Mouse (Mus musculus) cerebellum, adult 11 months (tissue): ENCODE data around the gene 6030458C11Rik.

Experiments used
- DNase-seq: peaks from one replicate; pipeline ENCODE4 v3.0.0; 2022

6030458C11Rik gene

GRCm38 (mm10) chr15:12824197-12824952 is at the start of gene 6030458C11Rik, which contains the start of gene Drosha:
TSS of gene 6030458C11Rik (minus strand) at chr15:12824649.
TSS of gene Drosha (plus strand) at chr15:12824815.
- peak; percentile 97 for DNase-seq

- DNase-seq, result no peak
Measured at GRCm38 (mm10) chr15:12867269-12867668, 42.8 kb upstream of the 6030458C11Rik start.

DNA sequence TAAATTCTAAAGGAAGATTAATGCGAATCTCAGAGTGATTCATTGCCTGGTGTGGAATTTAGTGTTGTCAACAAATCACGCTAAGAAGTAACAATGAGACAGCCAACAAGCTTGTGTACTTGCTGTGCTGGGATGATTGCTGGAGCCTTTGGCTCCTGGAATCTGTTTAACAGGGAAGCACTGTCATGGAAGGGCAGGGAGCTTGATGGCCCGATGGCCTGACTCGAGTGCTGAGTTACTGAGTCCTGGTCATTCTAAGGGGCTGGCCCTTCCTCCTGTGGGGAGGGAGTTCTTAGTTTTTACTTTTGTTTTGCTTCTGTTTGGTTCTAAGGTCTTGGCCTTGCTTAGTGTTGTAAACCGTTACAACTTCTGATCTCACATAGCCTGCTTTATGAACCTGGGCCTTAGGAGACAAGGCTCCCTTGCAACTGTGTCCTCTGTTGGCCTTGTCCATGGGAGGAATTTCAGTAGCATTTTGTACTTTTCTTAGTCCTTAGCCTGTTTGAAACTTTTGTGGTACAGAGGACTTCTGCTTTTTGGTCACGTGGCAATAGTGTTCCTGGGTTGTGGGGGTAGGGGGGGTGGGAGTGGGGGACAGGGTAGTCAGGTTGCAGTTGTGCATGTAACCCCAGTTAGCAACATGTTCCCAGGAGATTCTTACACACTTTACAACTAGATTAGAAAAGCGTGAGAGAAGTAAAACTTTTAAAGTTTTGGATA is 41.3 kb upstream of the 6030458C11Rik start:
- no peak for DNase-seq

- no peak for DNase-seq
Measured at GRCm38 (mm10) chr15:12863669-12864068, 39.2 kb upstream of the 6030458C11Rik start.

GRCm38 (mm10) chr15:12862061-12862460 is 37.6 kb upstream of the 6030458C11Rik start:
- no peak for DNase-seq

DNA sequence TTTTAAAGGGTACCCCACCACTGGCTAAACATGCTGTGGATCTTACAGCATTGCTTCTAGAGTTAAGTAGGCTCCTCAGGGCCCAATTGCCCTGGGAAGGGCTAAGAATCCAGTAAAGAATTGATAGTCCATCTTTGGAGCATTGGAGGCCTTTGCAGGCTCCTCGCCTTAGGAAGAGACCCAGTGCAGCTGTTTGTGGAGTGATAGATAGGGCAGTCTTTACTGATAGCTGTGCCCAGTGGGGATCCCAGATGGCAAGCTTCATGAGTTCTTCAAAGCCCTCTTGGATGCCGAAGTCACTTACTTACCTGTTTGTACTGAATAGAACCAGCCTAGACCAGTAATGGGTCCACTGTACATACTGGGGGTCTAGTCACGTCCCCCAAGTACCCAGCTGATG is 34.2 kb upstream of the 6030458C11Rik start:
- no peak for DNase-seq

GRCm38 (mm10) chr15:12857840-12858516 is 33.5 kb upstream of the 6030458C11Rik start:
- no peak for DNase-seq

DNA sequence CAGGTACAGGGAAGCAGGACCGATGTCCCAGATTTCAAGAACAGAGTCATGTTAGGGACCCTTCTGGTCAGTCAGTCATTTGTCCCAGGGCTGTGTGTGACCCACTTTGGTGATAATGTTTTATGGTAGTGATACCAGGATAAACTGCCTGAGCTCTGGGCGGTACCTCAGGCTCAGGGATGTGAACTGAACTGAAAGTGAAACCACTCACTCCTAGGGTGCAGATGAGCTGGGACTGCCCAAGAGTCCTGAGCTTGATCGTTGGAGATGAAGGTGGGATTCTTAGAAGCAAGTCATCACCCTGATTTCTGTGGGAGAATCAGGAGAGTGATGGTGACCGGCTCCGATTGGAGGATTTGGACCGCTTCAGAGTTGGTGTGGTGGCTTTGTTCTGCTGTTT is 32.3 kb upstream of the 6030458C11Rik start:
- no peak for DNase-seq

DNA sequence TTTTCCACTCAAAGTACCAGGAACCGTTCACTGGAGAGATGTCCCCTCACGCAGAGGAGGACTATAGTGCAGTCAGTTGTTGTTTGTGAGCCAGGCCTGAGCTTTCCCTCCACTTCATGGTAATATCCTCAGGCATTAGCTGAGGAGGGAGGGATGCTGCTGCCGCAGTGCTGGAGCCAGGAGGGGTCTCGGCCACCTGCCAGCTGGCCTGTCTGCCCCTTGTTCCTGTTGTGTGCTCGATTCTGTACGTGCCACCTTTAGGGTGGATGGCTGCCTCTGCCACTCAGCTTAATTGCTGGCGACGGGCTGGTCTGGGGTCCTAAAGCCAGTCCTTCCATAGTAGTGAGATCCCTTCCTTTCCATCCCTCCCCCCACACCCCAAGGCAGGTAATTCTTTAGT is 29.0 kb upstream of the 6030458C11Rik start:
- no peak for DNase-seq

DNA sequence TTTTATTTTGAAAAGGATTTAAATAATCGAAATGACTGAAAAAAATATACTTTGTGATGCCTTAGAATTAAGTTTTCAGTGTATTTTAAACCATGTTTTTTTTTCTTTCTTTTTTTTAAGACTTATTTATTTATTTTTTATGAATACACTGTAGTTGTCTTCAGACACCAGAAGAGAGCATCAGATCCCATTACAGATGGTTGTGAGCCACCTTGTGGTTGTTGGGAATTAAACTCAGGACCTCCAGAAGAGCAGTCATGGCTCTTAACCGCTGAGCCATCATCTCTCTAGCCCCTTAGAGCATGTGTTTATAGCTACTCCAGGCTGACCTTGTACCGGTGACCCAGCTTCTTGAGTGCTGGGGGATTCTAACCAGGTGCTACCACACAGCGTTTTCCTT is 24.9 kb upstream of the 6030458C11Rik start:
- no peak for DNase-seq

- DNase-seq, result no peak
Measured at GRCm38 (mm10) chr15:12848196-12848975, 23.9 kb upstream of the 6030458C11Rik start.

DNA sequence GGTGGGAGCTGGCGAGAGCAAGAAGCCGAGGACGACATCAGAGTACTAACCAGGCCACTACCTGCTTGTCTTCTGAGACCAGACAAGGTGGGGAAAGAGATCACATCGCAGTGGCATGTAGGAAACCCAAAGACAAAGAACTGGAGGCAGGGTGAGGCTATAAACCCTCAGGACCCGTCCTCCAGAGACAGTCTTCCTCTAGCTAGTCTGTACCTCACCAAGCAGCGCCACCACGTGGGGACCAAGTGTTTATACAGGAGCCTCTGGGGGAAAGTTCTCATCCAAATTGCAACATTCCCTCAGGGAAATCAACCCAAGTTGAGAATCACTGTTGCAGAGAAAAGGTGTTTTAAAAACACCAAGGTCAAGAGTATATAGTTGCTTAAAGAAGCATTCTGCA is 18.4 kb upstream of the 6030458C11Rik start:
- DNase-seq, result no peak

DNA sequence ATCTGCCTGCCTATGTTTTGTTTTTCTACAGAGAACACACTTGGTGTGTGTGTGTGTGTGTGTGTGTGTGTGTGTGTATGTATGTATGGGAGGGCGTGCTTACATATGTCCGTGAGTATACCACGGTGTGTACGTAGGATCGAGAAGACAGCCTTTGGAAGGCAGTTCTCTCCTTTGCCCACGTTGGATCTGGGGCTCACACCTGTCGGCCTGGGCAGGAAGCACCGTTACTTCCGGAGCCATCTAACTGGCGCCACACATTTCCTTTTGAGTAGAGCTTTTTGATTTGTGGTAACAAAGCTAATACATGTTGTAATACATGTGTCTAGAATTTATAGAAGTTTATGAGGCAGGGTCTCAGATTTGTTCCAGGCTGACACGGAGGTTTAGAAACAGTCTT is 16.3 kb upstream of the 6030458C11Rik start:
- DNase-seq, result no peak

GRCm38 (mm10) chr15:12834231-12834630 is 9.8 kb upstream of the 6030458C11Rik start:
- no peak for DNase-seq

GRCm38 (mm10) chr15:12833385-12833784 is 8.9 kb upstream of the 6030458C11Rik start:
- DNase-seq, result no peak

GRCm38 (mm10) chr15:12832599-12832998 is 8.2 kb upstream of the 6030458C11Rik start:
- DNase-seq, result no peak

DNA sequence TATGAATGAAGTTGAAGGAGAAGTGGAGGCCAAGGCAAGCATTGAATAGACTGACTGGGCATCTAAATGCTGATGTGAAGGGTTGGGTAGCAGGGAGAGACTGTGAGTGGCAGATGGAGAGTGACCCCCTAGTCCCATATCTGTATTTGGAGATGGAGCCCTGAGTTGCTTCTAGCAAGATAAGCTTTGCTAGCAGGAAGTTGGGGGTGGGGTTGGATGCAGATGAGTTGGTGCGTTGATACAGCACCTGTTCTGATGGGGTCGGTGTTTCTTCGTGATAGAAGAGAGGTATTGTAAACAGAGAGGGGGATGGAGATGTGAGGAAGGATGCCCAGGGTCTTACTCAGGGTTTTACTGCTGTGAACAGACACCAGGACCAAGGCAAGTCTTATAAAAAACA is 5.4 kb upstream of the 6030458C11Rik start:
- DNase-seq, result no peak

DNA sequence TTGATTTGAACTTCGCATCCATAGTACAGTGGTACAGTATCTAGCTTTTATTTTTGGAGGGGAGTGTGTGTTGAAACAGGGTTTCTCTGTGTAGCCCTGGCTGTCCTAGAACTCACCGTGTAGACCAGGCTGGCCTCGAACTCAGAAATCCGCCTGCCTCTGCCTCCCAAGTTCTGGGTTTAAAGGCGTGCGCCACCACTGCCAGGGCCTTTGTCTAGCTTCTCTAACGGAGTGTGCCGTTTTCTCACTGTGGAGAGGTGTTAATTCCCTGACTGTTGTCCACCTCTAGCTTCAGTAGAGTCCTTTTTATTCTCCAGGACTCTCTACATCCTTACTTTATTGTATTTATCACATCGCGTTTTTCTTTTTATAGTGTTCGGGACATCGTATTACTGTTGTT is 959 bp upstream of the 6030458C11Rik start:
- no peak for DNase-seq

- DNase-seq, result no peak
Measured at GRCm38 (mm10) chr15:12824965-12825364, 516 bp upstream of the 6030458C11Rik start.

DNA sequence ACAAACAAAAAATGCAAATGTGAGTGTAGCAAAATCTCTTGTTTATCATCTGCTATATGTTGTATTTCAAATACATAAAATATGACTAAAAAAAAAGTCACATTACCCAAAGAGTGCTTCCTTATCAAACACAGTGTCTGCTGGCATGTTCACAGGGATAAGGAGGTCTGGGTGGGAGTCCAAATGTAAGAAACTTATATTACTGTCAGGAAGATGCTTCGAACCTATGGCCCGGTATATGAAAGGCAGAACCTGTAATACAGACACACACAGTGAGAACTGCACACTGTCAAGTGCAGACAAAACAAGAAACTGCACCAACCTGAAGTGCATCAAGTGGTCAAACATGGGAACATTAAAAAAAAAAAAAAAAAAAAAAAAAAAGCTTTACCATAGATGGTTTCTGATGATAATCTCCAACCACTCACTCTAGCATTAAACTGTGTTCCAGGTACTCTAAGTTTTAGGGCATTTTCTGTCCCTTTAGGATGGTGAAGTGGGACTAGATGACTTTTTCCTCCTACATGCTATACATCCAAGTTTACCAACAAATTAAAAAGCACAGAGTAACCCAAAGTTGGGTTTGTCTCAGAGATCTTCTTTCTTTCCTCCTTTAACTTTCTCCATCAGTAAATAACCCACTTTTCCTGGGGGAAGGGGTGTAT is 862 bp downstream of the 6030458C11Rik start:
- DNase-seq, result no peak

GRCm38 (mm10) chr15:12822416-12823395 is 1.7 kb downstream of the 6030458C11Rik start:
- no peak for DNase-seq
